Mouse (Mus musculus): ENCODE results near the gene Myo3b. TPM values are rescaled to one million over a fixed set of nuclear protein-coding genes. Genes with fewer than 3 reads are reported as not detected.

Gene Myo3b
- total RNA-seq (2023; ENCODE audit: inconsistent age) = 0.36 to 1.0 TPM (median 0.58 TPM) in 4 replicates

GRCm38 (mm10) chr2:70038752-70039151 is at the start of gene Myo3b:
TSS of gene Myo3b (plus strand) at chr2:70039126.

Other genes starting within 250 kb of the Myo3b start
- 3.3 to 4.6 TPM (median 3.7 TPM) in 4 replicates for gene Ccdc173, start 249.6 kb upstream of the Myo3b start, total RNA-seq (2023; ENCODE audit: inconsistent age)
- gene Phospho2, start 249.5 kb upstream of the Myo3b start, total RNA-seq (2023; ENCODE audit: inconsistent age) = 36.4 to 40.2 TPM (median 39.4 TPM) in 4 replicates
- 0.35 to 0.42 TPM (median 0.42 TPM) in 3 of 4 replicates, not detected in the other for gene Klhl23, start 217.2 kb upstream of the Myo3b start, total RNA-seq (2023; ENCODE audit: inconsistent age)
- 154 to 199 TPM (median 185 TPM) in 4 replicates for gene Ssb, start 177.6 kb upstream of the Myo3b start, total RNA-seq (2023; ENCODE audit: inconsistent age)
- 13.5 to 18.1 TPM (median 17.0 TPM) in 4 replicates for gene Mettl5, start 153.5 kb upstream of the Myo3b start, total RNA-seq (2023; ENCODE audit: inconsistent age)
- 61.5 to 88.5 TPM (median 80.4 TPM) in 4 replicates for gene Ubr3, start 141.9 kb upstream of the Myo3b start, total RNA-seq (2023; ENCODE audit: inconsistent age)

Measured in B cell, adult (primary cell).